Mouse (Mus musculus): ENCODE results near the gene Gpr21. TPM values are rescaled to one million over a fixed set of nuclear protein-coding genes. Genes with fewer than 3 reads are reported as not detected.

The Gpr21 gene
- 0.46 and 0.61 TPM in 2 replicates for polyA plus RNA-seq (2015; fragmentation: Nextera tagmentation; extraction: Ambion mirVana)

DNA sequence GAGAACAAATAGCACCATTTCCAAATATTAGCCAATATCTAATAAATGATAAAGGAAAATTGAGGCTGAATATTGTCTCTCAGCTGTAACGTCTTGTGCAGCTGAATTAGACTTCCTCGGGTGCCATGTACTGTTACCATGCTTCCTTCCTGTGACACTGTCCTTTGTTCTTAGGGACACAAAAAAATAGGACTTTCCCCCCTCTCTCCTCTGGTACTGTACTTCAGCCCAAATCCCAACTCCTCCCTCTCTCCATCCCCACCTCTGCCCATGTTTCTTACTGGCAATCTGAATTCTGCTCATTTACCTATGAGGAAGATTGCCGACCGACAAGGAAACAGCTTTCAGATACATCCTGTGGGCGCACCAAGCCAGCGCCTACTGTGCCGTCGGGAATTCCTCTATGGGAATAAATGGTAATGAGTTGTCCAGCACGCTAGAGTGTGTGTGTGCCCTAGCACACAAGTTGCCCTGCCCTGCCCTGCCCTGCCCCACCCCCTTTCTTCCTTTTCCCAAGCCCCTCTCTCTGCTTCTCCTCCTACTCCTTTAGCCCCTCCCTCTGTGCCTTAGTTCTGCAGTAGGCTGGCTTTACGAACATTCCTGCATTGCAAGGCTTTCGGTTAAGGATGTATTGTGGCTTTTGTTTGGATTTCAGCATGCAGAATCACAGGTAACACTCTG lies at the start of gene Gpr21:
TSS of gene Gpr21 (plus strand) at position 303 of the 681 bp plus-strand sequence.

Other genes with a start within 250 kb of the Gpr21 start
- not detected in 2 replicates for gene Olfr368, start 189.8 kb upstream of the Gpr21 start, polyA plus RNA-seq (2015; fragmentation: Nextera tagmentation; extraction: Ambion mirVana)
- 16.5 and 20.2 TPM in 2 replicates for gene Pdcl, start 157.0 kb upstream of the Gpr21 start, polyA plus RNA-seq (2015; fragmentation: Nextera tagmentation; extraction: Ambion mirVana)
- gene Rc3h2, start 93.4 kb upstream of the Gpr21 start, polyA plus RNA-seq (2015; fragmentation: Nextera tagmentation; extraction: Ambion mirVana), result 7.7 and 8.4 TPM in 2 replicates
- gene Zbtb26, start 73.2 kb upstream of the Gpr21 start, polyA plus RNA-seq (2015; fragmentation: Nextera tagmentation; extraction: Ambion mirVana), result 2.6 TPM in 2 replicates
- gene Zbtb6, start 73.2 kb upstream of the Gpr21 start, polyA plus RNA-seq (2015; fragmentation: Nextera tagmentation; extraction: Ambion mirVana), result 2.9 and 3.3 TPM in 2 replicates
- 12.7 and 15.6 TPM in 2 replicates for gene Rabgap1, start 73.1 kb upstream of the Gpr21 start, polyA plus RNA-seq (2015; fragmentation: Nextera tagmentation; extraction: Ambion mirVana)
- 17.9 and 19.5 TPM in 2 replicates for gene Strbp, start 187.5 kb downstream of the Gpr21 start, polyA plus RNA-seq (2015; fragmentation: Nextera tagmentation; extraction: Ambion mirVana)

Data from spleen, postnatal 0 days (tissue).